Mouse (Mus musculus): ENCODE results near the gene Arid3a. TPM values are rescaled to one million over a fixed set of nuclear protein-coding genes. Genes with fewer than 3 reads are reported as not detected.

The Arid3a gene
- polyA plus RNA-seq, 1 experiment from 2014 or later = 5.9 TPM

DNA sequence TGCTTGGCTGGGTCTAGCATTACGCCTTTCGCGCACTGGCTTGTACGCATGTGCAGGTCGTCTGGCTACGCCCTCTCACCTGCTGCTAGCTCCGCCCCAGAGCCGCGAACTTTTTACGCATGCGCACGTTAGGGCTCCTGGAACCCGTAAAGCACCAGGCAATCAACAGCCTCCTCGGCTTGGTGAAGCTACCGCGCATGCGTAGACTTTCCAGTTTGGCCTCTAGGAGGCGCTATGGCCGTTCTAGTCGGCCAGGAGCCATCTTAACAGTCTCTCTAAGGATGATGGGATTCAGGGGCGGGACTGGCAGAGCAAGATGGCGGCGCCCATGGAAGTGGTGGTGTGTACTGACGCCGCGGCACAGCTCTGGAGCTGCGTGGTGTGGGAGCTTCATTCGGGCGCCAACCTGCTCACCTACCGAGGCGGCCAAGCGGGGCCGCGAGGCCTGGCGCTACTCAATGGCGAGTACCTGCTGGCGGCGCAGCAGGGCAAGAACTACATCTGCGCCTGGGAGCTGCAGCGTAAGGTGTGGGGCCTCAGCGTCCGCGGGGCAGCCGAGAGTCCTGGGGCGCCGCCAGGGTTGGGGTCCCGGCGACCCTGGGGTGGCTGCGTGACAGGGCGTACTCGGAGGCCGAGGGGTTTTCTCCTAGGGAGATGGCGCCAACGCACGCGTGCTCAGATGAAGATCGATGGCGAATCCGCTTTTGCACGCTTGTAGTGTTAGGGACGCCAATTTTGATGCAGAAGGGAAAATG, 33.2 kb downstream of the Arid3a start, which contains the start of gene Wdr18:
Wdr18 (plus strand) TSS at position 306 of the 755 bp plus-strand sequence.
- no peak for TF ChIP-seq CTCF (IDR thresholded peaks at IDR 0.05)
- ChIA-PET CTCF (interaction anchor here (0.6 to 3.2 kb wide), 24 partner anchors 9 to 207 kb away, joined by 3 to 42 read pairs (median 4); partner anchors contain the start of genes Arid3a, Cbarp and Tmem259), POLR2A (interaction anchor here (0.6 to 0.9 kb wide), 2 partner anchors 19 to 160 kb away, joined by 3 to 4 read pairs; no protein-coding TSS in a partner anchor)
- ATAC-seq (peak; percentile 81), DNase-seq (ENCODE audit: low read depth, low spot score) (peak; percentile 100)
- in situ Hi-C loops (cut with MboI; ENCODE audit: low pct_unique_long_range_greater_than_20kb) = loop anchor here (5.0 to 10.0 kb wide), 3 partner anchors 38 to 125 kb away; partner anchors contain the start of gene R3hdm4
- no peaks in the 10 kb centered on the region for H3K27me3 ChIP-seq

DNA sequence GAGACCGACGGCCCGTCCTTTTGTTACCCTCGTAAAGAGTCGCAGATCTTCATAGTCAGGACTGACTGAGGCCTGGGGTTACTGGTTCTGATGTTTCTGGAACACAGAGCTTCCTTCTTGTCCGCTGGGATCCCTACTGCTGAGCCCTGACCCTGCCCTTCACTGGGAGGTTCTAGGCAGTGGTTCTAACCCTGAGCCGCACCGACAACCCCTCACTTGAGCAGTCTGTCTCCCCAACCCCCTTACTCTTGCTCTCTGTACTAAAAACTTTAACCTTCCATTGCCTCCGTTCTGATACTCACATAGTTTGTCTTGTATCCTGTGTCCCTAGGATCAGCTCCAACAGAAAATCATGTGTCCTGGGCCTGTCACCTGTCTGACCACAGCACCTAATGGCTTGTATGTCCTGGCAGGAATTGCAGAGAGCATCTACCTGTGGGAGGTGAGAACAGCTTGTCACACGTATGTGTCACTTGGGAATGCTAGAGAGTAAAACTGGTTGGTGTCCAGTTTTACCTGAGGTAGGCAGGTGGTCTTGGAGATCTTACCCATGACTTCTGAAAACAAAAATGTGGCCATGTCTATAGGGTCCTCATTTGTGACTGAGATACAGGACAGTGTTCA, 33.9 kb downstream of the Arid3a start:
- no peak for TF ChIP-seq CTCF (IDR thresholded peaks at IDR 0.05)
- no peaks in the 10 kb centered on the region for H3K27me3 ChIP-seq
- no peak for ATAC-seq
- CTCF ChIA-PET = interaction anchor here (0.7 to 1.7 kb wide), 9 partner anchors 11 to 204 kb away, joined by 3 to 7 read pairs (median 5); partner anchors contain the start of genes Cbarp and Tmem259
- DNase-seq (ENCODE audit: low read depth, low spot score) = no peak
- in situ Hi-C loops (cut with MboI; ENCODE audit: low pct_unique_long_range_greater_than_20kb) = no loop called here
- POLR2A ChIA-PET = interaction anchor here (0.9 kb wide), 1 partner anchor 18 kb away, joined by 4 read pairs; no protein-coding TSS in a partner anchor

DNA sequence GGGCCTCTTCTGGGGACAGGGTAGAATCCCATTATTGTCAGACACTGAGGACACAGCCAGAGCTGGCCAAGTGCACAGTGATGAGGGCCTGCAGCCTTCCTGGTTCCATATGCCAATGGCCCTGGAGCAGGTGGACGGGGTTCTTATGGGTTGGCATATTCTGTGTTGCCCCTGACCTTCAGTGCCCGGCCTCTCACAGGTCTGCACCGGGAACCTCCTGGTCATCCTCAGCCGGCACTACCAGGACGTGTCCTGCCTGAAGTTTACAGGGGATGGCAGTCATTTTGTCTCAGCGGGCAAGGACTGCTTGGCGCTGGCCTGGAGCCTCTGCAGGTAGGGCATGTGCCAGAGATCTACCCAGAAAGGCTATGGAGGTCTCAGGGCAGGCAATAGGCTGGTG, 37.9 kb downstream of the Arid3a start:
- ChIA-PET POLR2A (no interaction called here), CTCF (interaction anchor here (1.2 to 1.7 kb wide), 2 partner anchors 20 to 81 kb away, joined by 3 to 4 read pairs; partner anchors contain the start of gene Tmem259)
- no peak for TF ChIP-seq CTCF (IDR thresholded peaks at IDR 0.05)
- in situ Hi-C loops (cut with MboI; ENCODE audit: low pct_unique_long_range_greater_than_20kb) = no loop called here
- no peaks in the 10 kb centered on the region for H3K27me3 ChIP-seq
- ATAC-seq (no peak), DNase-seq (ENCODE audit: low read depth, low spot score) (no peak)

DNA sequence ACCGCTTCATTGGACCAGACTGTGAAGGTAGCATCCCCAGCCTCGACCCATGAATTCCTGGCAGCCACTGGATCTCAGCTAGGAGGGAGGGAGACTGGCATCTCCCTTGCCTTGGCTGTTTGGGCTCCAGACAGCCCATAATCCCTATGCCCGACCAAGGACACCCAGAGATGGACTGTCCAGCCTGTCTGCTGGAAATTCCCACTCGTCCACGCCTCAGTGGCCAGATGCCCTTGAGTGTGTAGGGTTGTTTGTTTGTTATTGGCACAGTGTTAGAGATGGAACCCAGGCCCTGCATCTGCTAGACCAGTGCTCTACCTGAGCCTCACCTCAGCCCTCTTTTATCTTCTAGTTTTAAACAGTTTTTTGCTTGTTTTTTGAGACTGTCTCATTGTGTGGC, 38.5 kb downstream of the Arid3a start:
- in situ Hi-C loops (cut with MboI; ENCODE audit: low pct_unique_long_range_greater_than_20kb) = no loop called here

DNA sequence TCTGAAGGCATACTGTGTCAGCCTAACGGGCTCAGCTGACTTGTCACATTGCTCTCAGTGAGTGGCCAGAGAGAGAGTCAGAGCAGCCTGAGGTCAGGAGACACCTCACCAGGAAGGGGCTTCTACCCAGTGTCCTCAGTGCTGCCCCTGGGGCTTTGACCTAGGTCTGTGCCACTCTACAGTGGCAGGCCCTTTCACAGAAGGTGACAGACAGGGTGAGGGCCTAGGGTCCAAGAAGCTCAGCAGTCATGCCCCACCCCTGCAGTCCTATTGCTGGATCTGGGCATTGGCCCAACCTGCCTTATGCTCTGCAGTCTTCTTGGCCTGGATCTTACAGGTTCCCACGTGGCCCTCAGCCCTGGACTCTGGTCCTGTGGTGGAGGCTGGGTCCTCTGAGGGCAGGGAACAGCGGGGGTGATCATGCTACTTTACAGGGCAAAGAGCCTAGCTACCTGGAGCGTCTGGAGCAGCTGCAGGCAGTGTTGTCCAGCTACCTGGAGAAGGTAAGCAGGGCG, 40.1 kb downstream of the Arid3a start:
- ChIA-PET POLR2A (no interaction called here), CTCF (no interaction called here)
- in situ Hi-C loops (cut with MboI; ENCODE audit: low pct_unique_long_range_greater_than_20kb) = no loop called here
- no peaks in the 10 kb centered on the region for H3K27me3 ChIP-seq
- no peak for ATAC-seq
- DNase-seq (ENCODE audit: low read depth, low spot score) = no peak
- TF ChIP-seq CTCF (IDR thresholded peaks at IDR 0.05) = no peak

More for the DNA sequence above, 38.5 kb downstream of the Arid3a start:
- ATAC-seq = no peak
- POLR2A ChIA-PET = no interaction called here
- no peaks in the 10 kb centered on the region for H3K27me3 ChIP-seq
- CTCF ChIA-PET = interaction anchor here (1.0 kb wide), 1 partner anchor 19 kb away, joined by 3 read pairs; the partner anchor contains the start of gene Tmem259
- no peak for DNase-seq (ENCODE audit: low read depth, low spot score)
- TF ChIP-seq CTCF (IDR thresholded peaks at IDR 0.05) = no peak

DNA sequence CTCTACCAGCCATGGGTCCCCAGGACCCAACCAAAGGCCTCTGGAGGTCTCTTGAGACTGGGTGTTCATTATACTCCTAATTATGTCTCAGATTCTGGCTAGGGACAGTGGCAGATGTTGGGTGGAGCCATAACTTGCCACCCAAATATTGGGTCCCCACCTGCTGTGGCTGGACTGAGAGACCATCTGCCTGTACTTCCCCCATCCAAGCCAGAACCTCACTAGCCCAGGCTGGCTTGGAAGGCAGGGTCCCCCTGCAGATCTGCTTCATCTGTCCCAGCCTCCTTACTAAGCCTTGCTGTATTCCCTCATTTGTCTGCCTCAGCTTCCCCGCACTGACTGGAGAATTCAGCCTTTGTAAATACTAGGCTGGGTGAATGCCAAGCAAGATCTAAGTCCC, 41.3 kb downstream of the Arid3a start:
- POLR2A ChIA-PET = interaction anchor here (1.1 kb wide), 1 partner anchor 15 kb away, joined by 4 read pairs; no protein-coding TSS in a partner anchor
- in situ Hi-C loops (cut with MboI; ENCODE audit: low pct_unique_long_range_greater_than_20kb) = no loop called here

DNA sequence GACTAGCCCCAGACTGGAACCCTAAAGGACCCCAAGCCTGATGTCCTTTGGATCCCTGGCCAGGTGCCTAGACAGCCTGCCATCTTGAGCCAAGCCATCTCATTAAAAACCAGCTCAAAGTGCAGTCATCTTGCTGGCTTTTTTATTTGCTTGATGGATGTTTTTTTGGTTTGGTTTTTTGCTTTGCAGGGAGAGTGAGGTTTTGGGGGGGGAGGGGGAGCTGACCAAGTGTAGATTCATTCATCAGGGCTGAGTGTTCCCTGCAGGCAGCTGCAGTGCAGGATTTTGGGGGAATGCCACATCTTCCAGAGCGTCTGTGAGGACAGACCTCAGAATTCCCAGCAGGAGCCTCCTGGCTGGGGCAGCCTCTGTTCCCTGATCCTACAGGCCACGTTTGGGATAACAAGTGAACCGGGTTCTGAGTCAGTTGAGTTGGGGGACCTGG, 42.3 kb downstream of the Arid3a start:
- no peak for DNase-seq (ENCODE audit: low read depth, low spot score)
- ChIA-PET POLR2A (interaction anchor here (1.1 kb wide), 1 partner anchor 14 kb away, joined by 4 read pairs; no protein-coding TSS in a partner anchor), CTCF (interaction anchor here (1.3 kb wide), 1 partner anchor 10 kb away, joined by 5 read pairs; no protein-coding TSS in a partner anchor)
- H3K27me3 ChIP-seq = no peaks in the 10 kb centered on the region
- in situ Hi-C loops (cut with MboI; ENCODE audit: low pct_unique_long_range_greater_than_20kb) = no loop called here
- ATAC-seq = no peak
- TF ChIP-seq CTCF (IDR thresholded peaks at IDR 0.05) = no peak

More for the DNA sequence above, 41.3 kb downstream of the Arid3a start:
- H3K27me3 ChIP-seq = no peaks in the 10 kb centered on the region
- CTCF ChIA-PET = no interaction called here
- ATAC-seq (no peak), DNase-seq (ENCODE audit: low read depth, low spot score) (no peak)
- no peak for TF ChIP-seq CTCF (IDR thresholded peaks at IDR 0.05)

DNA sequence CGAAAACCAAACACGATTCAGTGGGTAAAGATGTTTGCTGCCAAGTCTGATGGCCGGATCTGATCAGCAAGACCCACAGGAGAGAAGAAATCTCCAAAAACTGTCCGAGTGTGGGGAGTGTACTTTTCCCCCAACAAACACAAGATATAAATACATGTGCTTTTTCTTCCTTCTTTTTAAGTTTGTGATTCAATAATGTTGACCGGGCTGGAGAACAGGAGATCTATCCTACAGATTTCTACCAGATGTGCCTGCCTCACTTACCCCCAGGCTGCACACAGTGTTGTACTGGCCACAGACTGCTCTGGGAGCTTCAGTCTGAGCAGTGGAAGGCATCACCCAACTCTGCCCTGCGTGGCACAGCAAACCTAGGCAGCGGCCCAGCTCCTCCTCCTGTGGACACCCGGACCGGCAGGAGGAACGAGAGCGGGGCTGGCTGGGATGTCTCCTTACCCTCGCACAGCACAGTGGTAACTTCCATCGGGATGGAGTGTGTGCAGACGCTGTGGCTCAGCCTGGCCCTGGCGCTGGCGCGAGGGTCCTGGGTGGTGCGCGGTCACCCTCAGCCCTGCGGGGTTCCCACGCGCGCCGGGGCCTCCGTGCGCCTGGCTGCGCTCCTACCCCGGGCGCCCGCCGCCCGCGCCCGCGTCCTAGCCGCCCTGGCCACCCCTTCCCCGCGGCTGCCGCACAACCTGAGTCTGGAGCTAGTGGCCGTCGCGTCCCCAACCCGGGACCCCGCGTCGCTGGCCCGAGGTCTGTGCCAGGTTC, 43.8 kb downstream of the Arid3a start, which contains the start of gene Grin3b:
Grin3b (plus strand) TSS at position 301 of the 768 bp plus-strand sequence.
- CTCF ChIA-PET = interaction anchor here (2.0 kb wide), 1 partner anchor 11 kb away, joined by 7 read pairs; the partner anchor contains the start of gene Wdr18
- TF ChIP-seq CTCF (IDR thresholded peaks at IDR 0.05) = no peak
- ATAC-seq (no peak), DNase-seq (ENCODE audit: low read depth, low spot score) (no peak)
- POLR2A ChIA-PET = no interaction called here
- H3K27me3 ChIP-seq = no peaks in the 10 kb centered on the region
- in situ Hi-C loops (cut with MboI; ENCODE audit: low pct_unique_long_range_greater_than_20kb) = no loop called here

DNA sequence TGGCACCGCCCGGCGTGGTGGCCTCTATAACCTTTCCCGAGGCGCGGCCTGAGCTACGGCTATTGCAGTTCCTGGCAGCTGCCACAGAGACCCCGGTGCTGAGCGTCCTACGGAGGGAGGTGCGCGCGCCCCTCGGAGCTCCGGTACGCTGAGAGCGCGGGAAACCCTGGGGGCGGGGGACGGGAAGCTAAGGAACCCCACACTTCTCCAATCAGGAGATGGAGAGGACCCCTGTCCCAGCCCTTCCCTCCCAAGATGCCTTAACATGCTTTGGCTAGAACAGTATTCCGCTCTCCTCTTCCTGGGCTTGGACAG, 44.3 kb downstream of the Arid3a start:
- ATAC-seq = no peak
- TF ChIP-seq CTCF (IDR thresholded peaks at IDR 0.05) = no peak
- ChIA-PET CTCF (interaction anchor here (2.0 kb wide), 1 partner anchor 11 kb away, joined by 7 read pairs; the partner anchor contains the start of gene Wdr18), POLR2A (no interaction called here)
- DNase-seq (ENCODE audit: low read depth, low spot score) = no peak
- H3K27me3 ChIP-seq = no peaks in the 10 kb centered on the region
- in situ Hi-C loops (cut with MboI; ENCODE audit: low pct_unique_long_range_greater_than_20kb) = no loop called here

DNA sequence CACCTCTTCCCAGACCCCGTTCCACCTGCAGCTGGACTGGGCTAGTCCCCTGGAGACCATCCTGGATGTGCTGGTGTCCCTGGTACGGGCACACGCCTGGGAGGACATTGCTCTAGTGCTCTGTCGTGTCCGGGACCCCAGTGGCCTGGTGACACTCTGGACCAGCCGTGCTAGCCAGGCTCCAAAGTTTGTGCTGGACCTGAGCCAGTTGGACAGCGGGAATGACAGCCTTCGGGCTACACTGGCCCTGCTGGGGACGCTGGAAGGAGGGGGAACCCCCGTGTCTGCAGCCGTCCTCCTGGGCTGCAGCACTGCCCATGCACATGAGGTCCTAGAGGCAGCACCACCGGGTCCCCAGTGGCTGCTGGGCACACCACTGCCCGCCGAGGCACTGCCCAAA, 46.0 kb downstream of the Arid3a start:
- in situ Hi-C loops (cut with MboI; ENCODE audit: low pct_unique_long_range_greater_than_20kb) = no loop called here
- no peaks in the 10 kb centered on the region for H3K27me3 ChIP-seq
- CTCF ChIA-PET = interaction anchor here (1.0 to 2.0 kb wide), 3 partner anchors 12 to 192 kb away, joined by 3 to 7 read pairs (median 5); partner anchors contain the start of genes Tmem259 and Wdr18
- no peak for TF ChIP-seq CTCF (IDR thresholded peaks at IDR 0.05)
- DNase-seq (ENCODE audit: low read depth, low spot score) = no peak
- POLR2A ChIA-PET = no interaction called here
- no peak for ATAC-seq
